Mouse (Mus musculus): ENCODE measurements around the gene Pcolce2. TPM values are rescaled to one million over a fixed set of nuclear protein-coding genes. Genes with fewer than 3 reads are reported as not detected.

Pcolce2 gene
- total RNA-seq, 1 experiment: 27.0 TPM

DNA sequence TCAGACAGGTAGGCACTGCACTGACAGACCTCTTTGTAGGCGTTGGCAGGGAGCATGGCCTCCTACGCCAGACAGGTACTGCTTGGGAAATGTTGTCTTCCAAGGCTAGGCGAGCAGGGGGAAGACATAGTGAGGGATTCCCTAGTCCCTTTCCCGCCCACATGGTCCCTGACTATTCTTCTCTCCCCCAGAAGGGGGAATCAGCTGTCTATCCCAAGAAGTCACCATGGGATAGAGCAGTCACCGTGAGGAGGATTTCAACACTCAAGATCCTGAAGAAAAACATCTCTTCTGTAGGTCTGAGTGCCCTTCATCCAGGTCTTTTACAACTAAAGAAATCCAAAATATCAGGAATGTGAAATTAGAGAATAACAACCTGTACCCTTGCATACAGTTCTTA lies 30.2 kb upstream of the Pcolce2 start:
- Histone ChIP-seq H3K9ac (ENCODE audit: insufficient read depth, low read depth, low read length, poor library complexity, severe bottlenecking) (no peak overlapping the region), H3K9me3 (ENCODE audit: control insufficient read depth, insufficient read depth, low read depth, low read length) (no peaks in the 10 kb centered on the region), H3K4me3 (ENCODE audit: insufficient read depth in 1 of 2, low read depth in 1 of 2, low read length in 2 of 2, poor library complexity in 1 of 2, severe bottlenecking in 1 of 2) (no peak overlapping the region), H3K4me1 (ENCODE audit: control insufficient read depth in 2 of 2, insufficient read depth in 2 of 2, low read length in 2 of 2, poor library complexity in 1 of 2) (peaks cover 2 to 9% of the 10 kb centered on the region in 2 experiments; a peak in 3 of 4 replicates), H3K36me3 (ENCODE audit: control insufficient read depth, insufficient read depth, low read length, poor library complexity, severe bottlenecking) (no peaks in the 10 kb centered on the region), H3K27ac (ENCODE audit: insufficient read depth, low read depth, low read length, poor library complexity, severe bottlenecking) (no peak overlapping the region)
- TF ChIP-seq CHD2 (IDR thresholded peaks at IDR 0.05; ENCODE audit: low read depth, low read length): no peak
- TF ChIP-seq ZNF384 (IDR thresholded peaks at IDR 0.05; ENCODE audit: low read depth, low read length): no peak
- no peak for TF ChIP-seq HCFC1 (IDR thresholded peaks at IDR 0.05; ENCODE audit: borderline replicate concordance, insufficient read depth, low read length)
- TF ChIP-seq ZC3H11A (IDR thresholded peaks at IDR 0.05; ENCODE audit: borderline replicate concordance, low read depth, low read length): no peak
- TF ChIP-seq MAFK (IDR thresholded peaks at IDR 0.05; ENCODE audit: insufficient read depth, low read depth, low read length): no peak
- in situ Hi-C loops (cut with MboI; ENCODE audit: low sequenced_read_pairs in 2 of 2, unreplicated experiment in 2 of 2): no loop called here
- no peak for DNase-seq (ENCODE audit: low read depth, low spot score)

DNA sequence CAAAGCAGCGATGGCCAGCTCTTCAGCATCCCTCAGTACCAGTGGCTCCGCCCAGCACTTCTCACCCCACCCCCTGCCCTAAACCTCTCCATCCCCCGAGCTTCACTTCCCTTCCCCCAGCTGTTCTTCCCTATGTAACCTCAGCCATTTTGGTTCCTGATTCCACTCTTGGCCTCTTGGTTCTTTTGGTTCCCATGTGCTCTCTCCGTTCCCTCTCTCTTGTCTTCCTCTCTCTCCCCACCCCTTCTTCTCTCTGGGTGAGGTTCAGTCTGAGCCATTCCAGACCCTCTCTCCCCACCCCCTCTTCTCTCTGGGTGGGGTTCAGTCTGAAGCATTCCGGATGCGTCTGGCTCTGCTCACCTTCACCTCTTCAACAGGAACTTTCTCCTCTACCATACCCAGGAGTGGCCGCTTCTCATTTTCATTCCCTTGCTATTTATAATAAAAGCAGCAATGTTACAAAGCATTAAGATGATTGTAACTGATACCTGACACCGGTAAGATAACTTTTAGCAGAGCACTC lies 25.1 kb upstream of the Pcolce2 start:
- H3K27ac ChIP-seq (ENCODE audit: insufficient read depth, low read depth, low read length, poor library complexity, severe bottlenecking): peak overlapping the region; percentile 39; the same call in 1 of the 2 replicates
- H3K4me1 ChIP-seq (ENCODE audit: control insufficient read depth in 2 of 2, insufficient read depth in 2 of 2, low read length in 2 of 2, poor library complexity in 1 of 2): peaks cover 17 to 25% of the 10 kb centered on the region in 2 experiments; a peak in 3 of 4 replicates
- TF ChIP-seq HCFC1 (IDR thresholded peaks at IDR 0.05; ENCODE audit: borderline replicate concordance, insufficient read depth, low read length) (no peak), ZNF384 (IDR thresholded peaks at IDR 0.05; ENCODE audit: low read depth, low read length) (no peak), ZC3H11A (IDR thresholded peaks at IDR 0.05; ENCODE audit: borderline replicate concordance, low read depth, low read length) (no peak), MAFK (IDR thresholded peaks at IDR 0.05; ENCODE audit: insufficient read depth, low read depth, low read length) (no peak), CHD2 (IDR thresholded peaks at IDR 0.05; ENCODE audit: low read depth, low read length) (no peak; the same call in 1 of the 2 replicates)
- no peaks in the 10 kb centered on the region for H3K9me3 ChIP-seq (ENCODE audit: control insufficient read depth, insufficient read depth, low read depth, low read length)
- in situ Hi-C loops (cut with MboI; ENCODE audit: low sequenced_read_pairs in 2 of 2, unreplicated experiment in 2 of 2): no loop called here
- no peak overlapping the region for H3K9ac ChIP-seq (ENCODE audit: insufficient read depth, low read depth, low read length, poor library complexity, severe bottlenecking)
- H3K36me3 ChIP-seq (ENCODE audit: control insufficient read depth, insufficient read depth, low read length, poor library complexity, severe bottlenecking): no peaks in the 10 kb centered on the region
- peak overlapping the region; percentile 2 to 5; a peak in 1 of 4 replicates for H3K4me3 ChIP-seq (ENCODE audit: insufficient read depth in 1 of 2, low read depth in 1 of 2, low read length in 2 of 2, poor library complexity in 1 of 2, severe bottlenecking in 1 of 2)
- peak; percentile 44 for DNase-seq (ENCODE audit: low read depth, low spot score)

DNA sequence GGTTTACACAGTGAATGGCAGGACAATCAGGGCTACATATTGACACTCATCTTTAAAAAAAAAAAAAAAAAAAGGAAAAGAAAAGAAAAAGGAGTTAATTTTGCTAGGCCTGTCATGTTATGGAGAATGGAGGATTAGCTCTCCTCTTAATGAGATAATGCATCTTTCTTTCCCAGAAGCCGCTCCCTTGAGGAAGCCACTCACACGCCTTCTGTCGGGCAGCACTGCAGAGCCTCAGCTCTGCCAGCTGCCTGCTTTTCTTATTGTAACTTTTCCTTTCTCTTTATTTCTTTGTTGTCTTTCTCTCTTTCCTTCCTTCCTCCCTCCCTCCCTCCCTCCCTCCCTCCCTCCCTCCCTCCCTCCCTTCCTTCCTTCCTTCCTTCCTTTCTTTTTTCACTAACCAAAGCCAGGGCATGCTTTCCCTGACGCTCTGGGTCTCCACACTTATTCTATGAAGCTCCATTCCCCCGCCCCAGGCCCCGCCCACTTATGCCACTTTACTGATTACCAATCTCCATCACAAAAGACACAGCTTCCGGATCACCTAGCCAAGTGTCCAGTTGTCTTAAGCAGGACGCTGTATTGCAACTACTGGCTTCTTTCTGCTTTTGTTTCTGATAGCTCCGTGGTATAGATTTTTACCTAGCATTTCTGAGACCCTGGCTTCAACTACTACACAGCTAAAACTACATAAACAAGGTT lies 23.8 kb upstream of the Pcolce2 start:
- TF ChIP-seq CHD2 (IDR thresholded peaks at IDR 0.05; ENCODE audit: low read depth, low read length): no peak
- no peak for TF ChIP-seq ZNF384 (IDR thresholded peaks at IDR 0.05; ENCODE audit: low read depth, low read length)
- no peak for TF ChIP-seq ZC3H11A (IDR thresholded peaks at IDR 0.05; ENCODE audit: borderline replicate concordance, low read depth, low read length)
- TF ChIP-seq MAFK (IDR thresholded peaks at IDR 0.05; ENCODE audit: insufficient read depth, low read depth, low read length): no peak
- TF ChIP-seq HCFC1 (IDR thresholded peaks at IDR 0.05; ENCODE audit: borderline replicate concordance, insufficient read depth, low read length): no peak
- in situ Hi-C loops (cut with MboI; ENCODE audit: low sequenced_read_pairs in 2 of 2, unreplicated experiment in 2 of 2): no loop called here
- Histone ChIP-seq H3K4me1 (ENCODE audit: control insufficient read depth in 2 of 2, insufficient read depth in 2 of 2, low read length in 2 of 2, poor library complexity in 1 of 2) (peaks cover 17 to 25% of the 10 kb centered on the region in 2 experiments; a peak in 3 of 4 replicates), H3K9ac (ENCODE audit: insufficient read depth, low read depth, low read length, poor library complexity, severe bottlenecking) (no peak overlapping the region), H3K4me3 (ENCODE audit: insufficient read depth in 1 of 2, low read depth in 1 of 2, low read length in 2 of 2, poor library complexity in 1 of 2, severe bottlenecking in 1 of 2) (0 out of 4 replicates have a peak overlapping the region, but pooled peaks of 1 of the 2 experiments have one; percentile 0), H3K27ac (ENCODE audit: insufficient read depth, low read depth, low read length, poor library complexity, severe bottlenecking) (no peak overlapping the region; the same call in 1 of the 2 replicates), H3K9me3 (ENCODE audit: control insufficient read depth, insufficient read depth, low read depth, low read length) (no peaks in the 10 kb centered on the region), H3K36me3 (ENCODE audit: control insufficient read depth, insufficient read depth, low read length, poor library complexity, severe bottlenecking) (no peaks in the 10 kb centered on the region)
- DNase-seq (ENCODE audit: low read depth, low spot score): no peak

DNA sequence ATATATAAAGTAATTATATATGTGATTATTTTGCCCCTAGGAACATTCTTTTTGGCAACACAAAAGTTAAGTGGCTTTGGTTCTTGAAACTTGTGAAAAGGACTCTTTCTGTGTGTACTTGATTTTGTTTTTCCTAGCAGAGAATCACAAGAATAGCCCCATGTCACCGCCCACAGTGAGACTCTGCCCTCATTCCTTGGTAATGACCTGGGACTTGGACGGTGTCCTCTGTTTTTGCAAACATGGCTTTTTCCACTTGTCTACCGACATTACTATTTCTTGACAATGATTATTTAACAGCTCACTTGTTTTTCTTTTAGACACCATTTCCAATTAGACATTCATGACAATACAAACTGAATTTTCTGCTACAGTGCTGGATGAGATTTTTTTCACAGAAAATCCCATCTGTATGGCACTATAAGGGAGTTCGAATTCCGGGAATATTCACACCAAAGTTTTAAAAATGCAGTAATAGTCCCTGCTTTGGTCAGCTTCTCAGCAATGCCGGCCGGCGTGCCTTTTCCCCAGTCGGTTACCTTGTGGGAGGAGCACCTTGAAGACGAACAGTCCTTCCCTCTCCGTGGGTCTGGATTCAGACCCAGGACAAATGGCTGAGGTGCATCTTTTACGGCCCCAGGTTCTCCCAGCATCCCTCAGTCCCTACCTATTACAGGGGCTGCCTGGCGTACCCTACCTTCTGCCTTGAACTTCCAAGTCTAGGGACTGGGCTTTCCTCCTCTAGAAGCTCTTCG lies 22.4 kb upstream of the Pcolce2 start:
- DNase-seq (ENCODE audit: low read depth, low spot score): no peak
- H3K36me3 ChIP-seq (ENCODE audit: control insufficient read depth, insufficient read depth, low read length, poor library complexity, severe bottlenecking): no peaks in the 10 kb centered on the region
- H3K4me1 ChIP-seq (ENCODE audit: control insufficient read depth in 2 of 2, insufficient read depth in 2 of 2, low read length in 2 of 2, poor library complexity in 1 of 2): peaks cover 17 to 23% of the 10 kb centered on the region in 2 experiments; a peak in 3 of 4 replicates
- H3K9me3 ChIP-seq (ENCODE audit: control insufficient read depth, insufficient read depth, low read depth, low read length): no peaks in the 10 kb centered on the region
- no peak overlapping the region for H3K4me3 ChIP-seq (ENCODE audit: insufficient read depth in 1 of 2, low read depth in 1 of 2, low read length in 2 of 2, poor library complexity in 1 of 2, severe bottlenecking in 1 of 2)
- no peak overlapping the region for H3K27ac ChIP-seq (ENCODE audit: insufficient read depth, low read depth, low read length, poor library complexity, severe bottlenecking)
- no peak overlapping the region for H3K9ac ChIP-seq (ENCODE audit: insufficient read depth, low read depth, low read length, poor library complexity, severe bottlenecking)
- in situ Hi-C loops (cut with MboI; ENCODE audit: low sequenced_read_pairs in 2 of 2, unreplicated experiment in 2 of 2): no loop called here
- TF ChIP-seq ZC3H11A (IDR thresholded peaks at IDR 0.05; ENCODE audit: borderline replicate concordance, low read depth, low read length) (no peak), CHD2 (IDR thresholded peaks at IDR 0.05; ENCODE audit: low read depth, low read length) (no peak)

Data from ES-E14 (cell line).